Mouse (Mus musculus) cerebellum, adult 11-12 months (tissue): ENCODE data around the gene Chkb.

Experiments used
- DNase-seq: peaks from one replicate; pipeline ENCODE4 v3.0.0; 2022

The Chkb gene

DNA sequence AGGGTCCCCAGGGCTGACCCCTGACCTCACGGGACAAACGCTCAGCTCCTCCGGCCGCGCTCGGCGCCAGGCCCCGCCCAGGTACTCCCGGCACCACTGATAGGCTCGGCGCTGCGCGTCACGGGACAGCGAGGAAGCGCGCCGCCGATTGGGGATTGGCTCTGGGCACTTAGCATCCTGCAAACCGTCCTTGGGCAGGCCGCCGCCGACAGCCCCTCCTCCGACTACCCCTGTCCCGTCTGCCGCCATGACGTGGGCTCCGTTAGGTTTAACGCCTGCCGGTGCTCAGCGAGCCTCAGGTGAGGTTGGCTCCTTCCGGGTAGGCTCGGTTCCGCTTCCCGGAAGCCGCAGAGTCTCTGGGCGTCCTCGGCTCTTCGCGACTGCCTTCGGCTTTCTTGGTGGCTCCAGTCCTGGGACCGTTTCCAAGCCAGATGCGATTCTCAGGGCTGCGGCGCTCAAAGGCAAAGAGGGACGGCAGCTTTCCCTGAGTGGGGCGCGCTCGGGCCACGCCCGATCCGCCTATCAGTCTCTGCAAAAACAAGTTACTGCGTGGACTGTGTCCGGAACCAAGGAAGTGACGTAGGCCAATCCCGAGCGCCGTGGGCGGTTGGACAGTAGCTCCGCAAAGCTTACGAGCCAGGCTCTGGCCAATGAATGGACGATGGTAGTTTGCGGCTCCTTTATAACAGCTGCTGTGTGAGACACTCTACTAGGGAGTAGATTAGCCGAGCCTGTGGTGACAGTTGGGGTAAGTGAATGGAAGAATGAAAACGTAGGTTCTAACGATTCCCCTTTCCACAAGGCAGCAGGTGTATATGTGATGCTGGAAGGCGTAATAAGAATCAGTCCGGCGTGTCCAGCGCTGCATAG, at the start of gene Chkb, which contains the start of the genes C730034F03Rik and Gm44502:
Gene Chkb (minus strand): TSS at position 557 of the 870 bp plus-strand sequence.
Gene C730034F03Rik (plus strand): TSS at position 238 of the 870 bp plus-strand sequence.
Gene Gm44502 (minus strand): TSS at position 345 of the 870 bp plus-strand sequence.
- DNase-seq: peak; percentile 95

GRCm38 (mm10) chr15:89478622-89479021, 48.9 kb upstream of the Chkb start:
- no peak for DNase-seq

GRCm38 (mm10) chr15:89477806-89478205, 48.1 kb upstream of the Chkb start:
- no peak for DNase-seq

GRCm38 (mm10) chr15:89477091-89477491, 47.4 kb upstream of the Chkb start, which contains the start of gene Arsa:
Arsa (minus strand) TSS chr15:89477425.
- peak; percentile 51 for DNase-seq

DNA sequence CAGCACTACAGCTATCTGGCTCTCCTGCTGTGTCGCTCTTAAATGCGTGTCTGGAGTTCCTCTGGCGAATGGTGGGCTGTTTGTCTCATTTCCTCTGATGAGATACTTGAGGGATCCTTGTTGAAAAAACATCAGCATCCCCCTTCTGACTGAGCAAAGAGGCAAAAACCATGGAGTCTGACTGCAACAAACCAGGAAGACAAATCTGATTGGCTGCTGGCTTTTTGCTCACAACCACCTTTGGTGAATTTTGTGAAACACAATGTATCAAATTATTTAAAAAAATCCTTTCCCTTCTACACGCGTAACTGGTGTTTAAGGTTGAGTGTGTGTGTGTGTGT, 46.7 kb upstream of the Chkb start:
- DNase-seq: no peak

- DNase-seq: peak; percentile 96
These were observed 46.1 kb upstream of the Chkb start for GRCm38 (mm10) chr15:89475611-89476474.

- DNase-seq: no peak
These were observed 45.5 kb upstream of the Chkb start for GRCm38 (mm10) chr15:89475293-89475600.

DNA sequence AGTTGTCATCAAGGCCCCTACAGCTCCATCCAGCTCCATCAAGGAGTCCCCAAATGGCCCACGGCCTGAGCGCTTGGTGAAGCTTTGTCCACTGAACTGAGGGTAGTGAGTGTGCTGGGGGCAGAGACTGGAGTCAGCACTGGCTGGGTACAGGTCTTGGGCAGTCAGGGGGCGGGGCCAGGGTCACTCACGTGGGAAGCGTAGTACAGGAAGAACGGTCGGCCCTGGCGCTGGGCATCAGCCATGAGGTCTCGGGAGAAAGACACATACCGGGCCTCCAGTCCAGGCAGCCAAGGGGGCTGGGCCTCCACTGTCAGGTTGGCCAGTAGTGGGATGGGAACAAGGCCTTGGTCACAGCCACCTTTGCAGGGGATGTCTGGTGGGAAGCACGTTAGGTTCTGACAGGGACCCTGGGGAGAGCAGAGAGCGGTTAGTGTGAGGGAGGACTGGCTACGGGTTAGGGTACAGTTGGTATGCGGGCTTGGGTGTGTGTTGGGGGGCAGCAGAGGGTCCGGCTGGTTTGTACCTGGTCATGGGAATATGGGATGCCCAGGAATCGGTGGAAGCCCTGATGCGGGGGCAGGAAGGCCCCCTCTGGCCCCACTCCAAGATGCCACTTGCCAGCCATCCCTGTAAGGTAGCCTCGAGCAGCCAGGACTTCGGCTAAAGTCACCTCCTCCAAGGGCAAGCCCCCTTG, 45.0 kb upstream of the Chkb start:
- peak; percentile 75 for DNase-seq

GRCm38 (mm10) chr15:89473921-89474320, 44.2 kb upstream of the Chkb start:
- DNase-seq: peak; percentile 44

- peak; percentile 42 for DNase-seq
These were observed 43.7 kb upstream of the Chkb start for GRCm38 (mm10) chr15:89473370-89473769.

- no peak for DNase-seq
These were observed 41.8 kb upstream of the Chkb start for GRCm38 (mm10) chr15:89471476-89471875.

GRCm38 (mm10) chr15:89468577-89468976, 38.9 kb upstream of the Chkb start:
- no peak for DNase-seq

DNA sequence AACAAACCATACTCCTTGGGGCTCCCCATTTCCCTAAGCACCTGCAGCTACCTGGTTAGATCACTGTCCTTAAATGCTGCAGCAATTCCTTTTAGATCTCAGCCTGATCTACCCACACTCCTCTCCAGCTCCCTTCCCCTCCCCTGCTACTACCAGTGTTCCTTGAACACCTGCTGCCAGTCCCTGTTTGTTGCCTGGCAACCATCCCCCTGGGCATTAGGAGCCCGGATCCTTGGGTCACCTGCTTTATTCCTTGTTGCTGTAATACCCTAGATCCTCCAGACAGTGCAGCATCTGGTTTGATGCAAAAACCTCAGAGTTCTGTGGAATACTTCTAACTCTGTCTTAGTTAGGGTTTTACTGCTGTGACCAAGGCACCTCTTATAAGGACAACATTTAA, 35.3 kb upstream of the Chkb start:
- no peak for DNase-seq

- DNase-seq: no peak
These were observed 33.9 kb upstream of the Chkb start for GRCm38 (mm10) chr15:89463334-89464235.

DNA sequence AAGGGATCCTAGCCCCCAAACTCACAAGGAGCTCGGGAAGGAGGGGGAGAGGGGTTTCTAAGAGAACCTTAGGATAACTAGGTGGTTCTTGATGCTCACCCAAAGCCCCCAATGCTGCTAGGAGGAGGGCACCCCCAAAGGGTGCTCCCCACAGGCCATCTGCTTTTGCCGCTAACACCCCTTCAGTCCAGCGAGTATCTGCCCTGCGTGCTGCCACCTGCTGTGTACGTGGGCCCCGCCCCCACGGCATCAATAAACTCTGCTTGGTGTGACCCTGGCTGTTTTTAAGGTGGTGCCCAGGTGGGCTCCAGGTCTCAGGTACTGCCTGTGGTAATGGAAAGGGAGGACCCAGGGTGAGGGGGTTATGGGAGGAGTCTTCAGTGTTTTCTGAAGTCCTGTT, 32.5 kb upstream of the Chkb start:
- DNase-seq: no peak

DNA sequence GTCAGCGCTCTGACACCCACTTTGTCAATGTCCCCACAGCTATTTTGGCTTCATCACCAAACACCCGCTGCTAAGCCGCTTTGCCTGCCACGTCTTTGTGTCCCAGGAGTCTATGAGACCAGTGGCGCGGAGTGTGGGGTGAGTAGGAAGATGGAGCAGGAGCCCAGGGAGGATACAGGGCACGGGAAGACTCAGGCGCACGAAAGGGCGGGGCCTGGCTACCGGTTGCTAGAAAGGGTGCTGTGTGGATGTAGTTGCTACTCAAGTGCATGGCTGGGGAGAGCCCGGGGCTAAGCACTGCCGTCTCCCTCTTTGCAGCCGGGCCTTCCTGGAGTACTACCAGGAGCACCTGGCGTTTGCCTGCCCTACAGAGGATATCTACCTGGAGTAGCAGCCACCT, 31.6 kb upstream of the Chkb start:
- peak; percentile 36 for DNase-seq

- DNase-seq: peak; percentile 75
These were observed 30.6 kb upstream of the Chkb start for GRCm38 (mm10) chr15:89460298-89460697.

DNA sequence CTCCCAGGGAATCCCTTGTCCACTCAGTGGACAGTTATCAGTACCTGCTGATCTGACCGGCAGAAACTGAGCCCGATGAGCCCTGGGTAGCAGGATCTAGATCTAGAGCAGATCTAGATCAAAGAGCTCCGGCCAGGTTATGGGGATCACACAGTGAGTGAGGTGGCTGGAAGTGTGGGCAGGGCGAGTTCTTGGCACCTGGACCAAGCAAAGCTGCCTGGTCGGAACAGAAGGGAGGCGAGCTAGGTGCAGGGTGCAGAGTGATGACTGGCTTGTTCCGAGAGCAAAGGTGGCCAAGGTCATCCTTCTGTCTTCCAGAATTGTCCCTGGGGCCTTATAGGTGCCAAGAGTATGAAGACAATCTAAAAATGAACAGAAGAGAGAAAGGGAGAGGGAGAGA, 30.1 kb upstream of the Chkb start:
- peak; percentile 63 for DNase-seq

DNA sequence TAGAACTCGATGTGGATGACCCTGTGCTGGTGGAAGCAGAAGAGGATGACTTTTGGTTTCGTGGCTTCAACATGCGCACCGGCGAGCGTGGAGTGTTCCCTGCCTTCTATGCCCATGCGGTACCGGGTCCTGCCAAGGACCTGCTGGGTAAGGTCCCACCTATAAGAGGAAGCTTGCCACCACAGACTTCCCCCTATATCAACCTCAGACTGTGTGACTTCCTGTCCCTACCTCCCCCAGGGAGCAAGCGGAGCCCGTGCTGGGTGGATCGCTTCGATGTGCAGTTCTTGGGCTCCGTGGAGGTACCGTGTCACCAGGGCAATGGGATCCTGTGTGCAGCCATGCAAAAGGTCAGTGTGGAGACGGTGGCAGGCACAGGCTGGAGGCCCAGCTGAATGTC, 29.2 kb upstream of the Chkb start:
- peak; percentile 24 for DNase-seq

DNA sequence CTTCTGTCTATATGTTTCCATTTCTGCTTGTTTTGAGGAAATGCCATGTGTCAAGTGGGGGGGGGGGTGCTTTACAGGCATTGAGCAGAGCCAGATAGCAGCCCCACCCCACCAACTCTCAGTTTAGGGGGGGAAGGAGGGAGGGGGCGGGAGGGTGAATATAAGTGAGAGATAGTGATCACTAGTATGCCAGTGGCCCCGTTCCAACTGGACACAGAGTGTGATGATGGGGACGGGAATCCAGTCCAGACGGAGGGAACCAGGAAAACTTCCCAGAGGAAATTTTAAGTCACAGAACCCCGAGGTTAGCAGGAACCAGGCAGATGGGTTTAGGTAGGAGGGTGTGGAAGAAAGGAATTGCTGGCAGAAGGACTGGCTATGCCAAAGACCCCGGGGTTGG, 25.9 kb upstream of the Chkb start:
- no peak for DNase-seq

- DNase-seq: peak; percentile 55
These were observed 25.1 kb upstream of the Chkb start for GRCm38 (mm10) chr15:89454857-89455256.

DNA sequence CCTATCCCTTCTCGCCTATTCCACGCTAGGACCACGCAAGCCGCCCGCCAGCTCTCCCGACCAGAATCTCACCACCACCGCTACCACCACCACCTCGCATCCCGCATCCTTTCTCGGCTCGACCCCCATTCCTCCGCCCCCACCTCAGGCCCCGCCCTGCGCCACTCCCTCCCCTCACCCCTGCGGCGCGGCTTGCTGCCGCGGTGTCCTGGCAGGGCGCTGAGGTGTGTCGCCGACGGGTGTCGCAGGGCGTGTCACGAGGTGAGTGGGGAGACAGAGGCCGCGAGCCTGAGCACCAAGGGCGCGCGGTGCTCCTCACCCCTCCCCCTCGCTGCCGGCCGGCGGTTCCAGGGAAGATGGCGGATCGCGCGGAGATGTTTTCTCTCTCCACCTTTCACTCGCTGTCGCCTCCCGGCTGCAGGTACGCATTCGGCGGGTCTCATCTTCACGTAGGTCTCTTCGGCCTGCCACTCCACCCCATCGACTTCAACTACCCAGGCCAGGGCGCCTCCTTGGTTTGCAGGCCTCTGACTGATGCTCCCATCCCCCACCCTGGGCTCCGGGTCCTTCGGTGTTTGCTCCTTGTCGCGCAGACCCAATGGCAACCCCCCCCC, 24.3 kb upstream of the Chkb start, which contains the start of gene Mapk8ip2:
Gene Mapk8ip2 (plus strand): TSS at position 49 of the 614 bp plus-strand sequence.
- DNase-seq: peak; percentile 84
